Mouse (Mus musculus) kidney, embryonic 14.5 days (tissue): ENCODE results near the gene Olfr711. TPM values are rescaled to one million over a fixed set of nuclear protein-coding genes. Genes with fewer than 3 reads are reported as not detected.
"Not testable (repeated sequence)": the region's sequence is repeated elsewhere in the genome, so short reads cannot be mapped to it uniquely, and the experiment has no call there.

Experiments
- ATAC-seq: fragments of 200-750 bp; cut with Nextera tagmentation; 2 replicates; pipeline ENCODE4 v1.8.0; 2017; ENCODE audit warnings: moderate number of reproducible peaks, mild to moderate bottlenecking, moderate TSS enrichment, moderate library complexity; ENCODE audit not compliant: low FRiP score, low TSS enrichment
- H3K27ac ChIP-seq: fragments of 300-500 bp; sonication (generic); 2 replicates; pipeline ENCODE4 v1.5.1; 2014; ENCODE audit warnings: low read depth, mild to moderate bottlenecking, low read length, moderate library complexity, mixed read lengths
- H3K27me3 ChIP-seq: fragments of 300-500 bp; sonication (generic); 2 replicates; pipeline ENCODE4 v1.6.1; 2014; ENCODE audit warnings: mild to moderate bottlenecking, low read length; ENCODE audit not compliant: control insufficient read depth, insufficient read depth
- H3K36me3 ChIP-seq: fragments of 300-500 bp; sonication (generic); 2 replicates; pipeline ENCODE4 v1.6.1; 2014; ENCODE audit warnings: low read length, mixed read lengths; ENCODE audit not compliant: control insufficient read depth, insufficient read depth
- H3K4me1 ChIP-seq: fragments of 300-500 bp; sonication (generic); 2 replicates; pipeline ENCODE4 v1.6.1; 2014; ENCODE audit warnings: low read length, mixed read lengths; ENCODE audit not compliant: control insufficient read depth, insufficient read depth
- H3K4me2 ChIP-seq: fragments of 300-500 bp; sonication (generic); replicated peaks from 2 replicates; pipeline ENCODE4 v1.6.1; 2014; ENCODE audit warnings: low read depth, mild to moderate bottlenecking, low read length
- H3K4me3 ChIP-seq: fragments of 300-500 bp; sonication (generic); 2 replicates; pipeline ENCODE4 v1.5.1; 2014; ENCODE audit warnings: mild to moderate bottlenecking, low read length
- H3K9ac ChIP-seq: fragments of 300-500 bp; sonication (generic); 2 replicates; pipeline ENCODE4 v1.6.1; 2014; ENCODE audit warnings: low read depth, mild to moderate bottlenecking, low read length, moderate library complexity
- H3K9me3 ChIP-seq: fragments of 300-500 bp; sonication (generic); 2 replicates; pipeline ENCODE4 v1.6.1; 2016; ENCODE audit warnings: low read length; ENCODE audit not compliant: control insufficient read depth
- WGBS: fragments of 180-500 bp; shearing (Covaris S2); extraction: QIAGEN DNeasy Blood & Tissue Kit; methylation state at CpG from one replicate; pipeline ENCODE4 v1.1.7; 2014; 5-methylcytosine and 5-hydroxymethylcytosine counted together
- polyA plus RNA-seq: library from polyadenylated mRNA; unstranded; fragments of >200 nt; fragmentation: Nextera tagmentation; extraction: Ambion mirVana; gene quantifications from 2 replicates; pipeline ENCODE4 v1.2.1, GENCODE M21; 2014

The Olfr711 gene
- polyA plus RNA-seq: not detected in 2 replicates

GRCm38 (mm10) chr7:106975353-106975752 lies at the start of gene Olfr711:
Gene Olfr711 (minus strand): TSS chr7:106975453.
- Histone ChIP-seq H3K27me3 (no peaks in the 10 kb centered on the region), H3K27ac (no peak within 1 kb of the TSS), H3K4me1 (no peaks in the 10 kb centered on the region), H3K4me3 (no peak within 1 kb of the TSS), H3K36me3 (no peaks in the 10 kb centered on the region), H3K4me2 (no peak within 1 kb of the TSS), H3K9ac (no peak within 1 kb of the TSS), H3K9me3 (no peaks in the 10 kb centered on the region)
- WGBS: 66% methylated on average over 1 of the region's 1 CpGs
- ATAC-seq: no peak

GRCm38 (mm10) chr7:107005972-107006371 lies 30.7 kb upstream of the Olfr711 start, which contains the start of gene Olfr2:
Gene Olfr2 (minus strand): TSS chr7:107006072.
- no peak within 1 kb of the TSS for H3K4me3 ChIP-seq
- no peak for ATAC-seq
- H3K36me3 ChIP-seq: no peaks in the 10 kb centered on the region
- H3K27me3 ChIP-seq: no peaks in the 10 kb centered on the region
- H3K9ac ChIP-seq: no peak within 1 kb of the TSS
- H3K27ac ChIP-seq: no peak within 1 kb of the TSS
- 57% methylated on average over 1 of the region's 1 CpGs for WGBS
- no peaks in the 10 kb centered on the region for H3K9me3 ChIP-seq
- H3K4me2 ChIP-seq: no peak within 1 kb of the TSS
- no peaks in the 10 kb centered on the region for H3K4me1 ChIP-seq

GRCm38 (mm10) chr7:107004169-107004568 lies 28.9 kb upstream of the Olfr711 start:
- no peak overlapping the region for H3K9ac ChIP-seq
- no peak overlapping the region for H3K4me2 ChIP-seq
- H3K9me3 ChIP-seq: no peaks in the 10 kb centered on the region
- H3K36me3 ChIP-seq: no peaks in the 10 kb centered on the region
- no peak overlapping the region for H3K27ac ChIP-seq
- H3K27me3 ChIP-seq: no peaks in the 10 kb centered on the region
- no peak for ATAC-seq
- no peak overlapping the region for H3K4me3 ChIP-seq
- 60% methylated on average over 3 of the region's 3 CpGs for WGBS
- H3K4me1 ChIP-seq: no peaks in the 10 kb centered on the region

DNA sequence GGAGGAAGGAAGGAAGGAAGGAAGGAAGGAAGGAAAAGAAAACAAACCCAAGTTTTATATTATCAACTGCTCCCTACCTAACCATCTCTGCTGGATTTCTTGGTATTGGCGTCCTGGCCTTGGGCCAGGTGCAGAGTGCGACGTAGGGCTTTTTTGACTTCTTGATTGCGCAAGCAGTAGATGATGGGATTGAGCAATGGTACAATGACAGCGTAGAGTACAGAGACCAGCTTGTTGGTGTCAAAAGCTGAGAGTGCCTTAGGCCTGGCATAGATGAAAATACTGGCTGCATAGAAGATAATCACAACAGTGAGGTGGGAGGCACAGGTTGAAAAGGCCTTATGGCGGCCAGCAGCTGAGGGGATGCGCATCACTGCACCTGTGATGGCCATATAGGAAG lies 25.5 kb upstream of the Olfr711 start:
- WGBS: 88% methylated on average over 7 of the region's 7 CpGs
- no peak overlapping the region for H3K4me3 ChIP-seq
- H3K4me1 ChIP-seq: no peaks in the 10 kb centered on the region
- H3K27ac ChIP-seq: no peak overlapping the region
- no peak overlapping the region for H3K9ac ChIP-seq
- ATAC-seq: no peak
- no peaks in the 10 kb centered on the region for H3K9me3 ChIP-seq
- H3K27me3 ChIP-seq: no peaks in the 10 kb centered on the region
- no peaks in the 10 kb centered on the region for H3K36me3 ChIP-seq
- no peak overlapping the region for H3K4me2 ChIP-seq

GRCm38 (mm10) chr7:106985236-106985635 lies 10.0 kb upstream of the Olfr711 start:
- 85% methylated on average over 3 of the region's 3 CpGs for WGBS
- no peak overlapping the region for H3K4me2 ChIP-seq
- no peak overlapping the region for H3K4me3 ChIP-seq
- H3K9me3 ChIP-seq: no peaks in the 10 kb centered on the region
- H3K27me3 ChIP-seq: no peaks in the 10 kb centered on the region
- no peak overlapping the region for H3K9ac ChIP-seq
- no peaks in the 10 kb centered on the region for H3K4me1 ChIP-seq
- no peaks in the 10 kb centered on the region for H3K36me3 ChIP-seq
- no peak for ATAC-seq
- no peak overlapping the region for H3K27ac ChIP-seq

GRCm38 (mm10) chr7:106967503-106967902 lies 7.8 kb downstream of the Olfr711 start:
- H3K4me3 ChIP-seq: not testable (repeated sequence)

GRCm38 (mm10) chr7:106963837-106964236 lies 11.4 kb downstream of the Olfr711 start, which contains the start of gene Olfr6:
Gene Olfr6 (minus strand): TSS chr7:106963937.
- no peak within 1 kb of the TSS for H3K4me3 ChIP-seq
- no peak within 1 kb of the TSS for H3K4me2 ChIP-seq
- H3K9me3 ChIP-seq: no peaks in the 10 kb centered on the region
- H3K4me1 ChIP-seq: no peaks in the 10 kb centered on the region
- no peaks in the 10 kb centered on the region for H3K36me3 ChIP-seq
- no peaks in the 10 kb centered on the region for H3K27me3 ChIP-seq
- H3K27ac ChIP-seq: no peak within 1 kb of the TSS
- H3K9ac ChIP-seq: no peak within 1 kb of the TSS
- no peak for ATAC-seq
- 75% methylated on average over 1 of the region's 1 CpGs for WGBS

More at GRCm38 (mm10) chr7:106967503-106967902, 7.8 kb downstream of the Olfr711 start:
- H3K27me3 ChIP-seq, H3K4me1 ChIP-seq, H3K9me3 ChIP-seq, H3K27ac ChIP-seq, H3K36me3 ChIP-seq, H3K9ac ChIP-seq, H3K4me2 ChIP-seq, ATAC-seq: not testable (repeated sequence)

DNA sequence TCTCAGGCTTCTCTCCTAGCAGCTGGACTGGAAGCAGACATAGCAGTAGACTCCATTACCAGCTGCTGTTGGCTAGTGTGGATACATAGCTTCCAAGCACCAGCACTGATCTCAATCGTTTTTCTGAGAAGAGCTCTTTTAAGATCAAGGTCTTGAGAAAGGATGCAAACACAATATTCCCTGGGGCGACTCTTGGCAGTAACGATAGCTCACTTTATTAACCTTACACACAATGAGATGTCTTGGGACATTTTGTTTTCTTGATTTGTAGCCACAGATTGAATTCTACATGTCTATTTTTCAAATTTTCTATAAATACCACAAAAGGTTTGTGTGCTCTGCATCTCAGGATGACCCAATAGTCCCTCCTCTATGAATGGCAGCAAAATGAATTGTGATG lies 27.0 kb downstream of the Olfr711 start, which contains the start of gene Olfr710:
Gene Olfr710 (minus strand): TSS at position 101 of the 400 bp plus-strand sequence.
- H3K27ac ChIP-seq: no peak within 1 kb of the TSS
- no peaks in the 10 kb centered on the region for H3K9me3 ChIP-seq
- 80% methylated on average over 3 of the region's 3 CpGs for WGBS

GRCm38 (mm10) chr7:106932119-106932518 lies 43.1 kb downstream of the Olfr711 start, which contains the start of gene Olfr709-ps1:
Gene Olfr709-ps1 (minus strand): TSS chr7:106932219.
- Histone ChIP-seq H3K4me2 (no peak within 1 kb of the TSS), H3K27me3 (no peaks in the 10 kb centered on the region), H3K27ac (no peak within 1 kb of the TSS), H3K9me3 (no peaks in the 10 kb centered on the region), H3K4me3 (no peak within 1 kb of the TSS), H3K9ac (no peak within 1 kb of the TSS), H3K4me1 (no peaks in the 10 kb centered on the region), H3K36me3 (no peaks in the 10 kb centered on the region)
- no peak for ATAC-seq

More for the DNA sequence above, 27.0 kb downstream of the Olfr711 start, which contains the start of gene Olfr710:
- ATAC-seq: no peak
- H3K4me3 ChIP-seq: no peak within 1 kb of the TSS
- no peaks in the 10 kb centered on the region for H3K27me3 ChIP-seq
- no peak within 1 kb of the TSS for H3K4me2 ChIP-seq
- no peak within 1 kb of the TSS for H3K9ac ChIP-seq
- H3K36me3 ChIP-seq: no peaks in the 10 kb centered on the region
- no peaks in the 10 kb centered on the region for H3K4me1 ChIP-seq
